Mouse (Mus musculus) frontal cortex, adult 2 months (tissue): ENCODE measurements around the gene Pabpc4l. TPM values are rescaled to one million over a fixed set of nuclear protein-coding genes. Genes with fewer than 3 reads are reported as not detected.
"Not testable (repeated sequence)": the region's sequence is repeated elsewhere in the genome, so short reads cannot be mapped to it uniquely, and the experiment has no call there.

Source experiments
- DNase-seq, 2 experiments: peaks; one replicate each; pipeline ENCODE4 v3.0.0; 2022; ENCODE audit warnings: low spot score in 1 of 2; ENCODE audit errors: extremely low spot score in 1 of 2
- polyA plus RNA-seq: library from polyadenylated mRNA; depleted of rRNA; stranded (reverse); fragments of >200 nt; gene quantifications from 2 replicates; pipeline ENCODE4 v1.2.3, GENCODE M21; 2012; rRNA removed

Pabpc4l gene
- 0.42 and 0.60 TPM in 2 replicates for polyA plus RNA-seq

DNA sequence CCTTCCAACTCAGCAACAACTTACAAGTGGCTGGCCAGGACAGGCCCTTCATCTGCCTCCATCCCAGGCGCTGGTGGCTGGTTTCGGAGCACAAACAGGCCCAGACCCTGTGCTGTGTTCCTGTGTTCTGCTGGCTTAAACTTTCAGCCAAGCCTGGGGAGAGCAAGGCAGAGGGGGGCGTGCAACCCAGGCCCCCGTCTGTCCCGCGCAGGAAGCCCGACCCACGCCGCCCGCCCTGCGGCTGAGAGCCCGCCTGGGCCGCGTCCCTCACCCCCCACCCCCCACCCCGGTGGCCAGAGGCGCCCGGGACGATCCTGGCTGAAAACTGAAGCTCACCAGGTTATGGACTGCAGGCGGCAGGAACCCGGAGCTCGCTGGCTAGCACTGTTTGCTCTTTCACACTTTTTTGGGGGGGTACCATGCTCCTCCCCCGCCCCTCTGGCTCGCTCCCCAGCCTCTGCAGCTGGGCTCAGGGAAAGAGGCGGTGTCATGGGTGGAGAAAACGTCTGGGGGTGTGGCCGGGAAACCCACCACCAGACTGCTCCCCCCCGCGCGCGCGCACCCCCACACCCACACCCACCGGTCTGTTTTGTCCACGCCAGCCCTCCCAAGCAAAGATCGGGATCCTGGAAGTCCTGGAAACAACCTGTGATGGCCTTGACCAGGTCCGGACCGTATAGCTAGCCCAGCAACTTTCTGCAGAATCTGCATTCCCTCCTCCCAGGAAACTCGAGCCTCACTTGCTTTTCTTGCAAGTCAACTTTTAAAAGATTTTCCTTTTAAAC lies at the start of gene Pabpc4l:
Gene Pabpc4l (minus strand): TSS at position 739 of the 785 bp plus-strand sequence.
- DNase-seq, result peak in 1 of 2 experiments; percentile 4

DNA sequence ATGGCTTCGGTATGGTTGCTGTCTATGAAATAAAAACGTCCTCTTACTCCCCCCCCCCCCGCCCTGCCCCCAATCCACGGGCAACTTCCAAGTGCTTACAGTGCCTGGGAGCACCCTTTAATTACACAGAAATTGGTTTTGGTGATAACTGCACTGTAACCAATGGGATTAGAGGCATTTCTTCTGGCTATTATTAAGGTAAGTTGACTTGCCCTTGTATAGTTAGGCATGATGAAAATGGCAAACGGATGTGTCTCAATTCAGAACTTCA lies 42.9 kb upstream of the Pabpc4l start:
- no peak for DNase-seq

DNA sequence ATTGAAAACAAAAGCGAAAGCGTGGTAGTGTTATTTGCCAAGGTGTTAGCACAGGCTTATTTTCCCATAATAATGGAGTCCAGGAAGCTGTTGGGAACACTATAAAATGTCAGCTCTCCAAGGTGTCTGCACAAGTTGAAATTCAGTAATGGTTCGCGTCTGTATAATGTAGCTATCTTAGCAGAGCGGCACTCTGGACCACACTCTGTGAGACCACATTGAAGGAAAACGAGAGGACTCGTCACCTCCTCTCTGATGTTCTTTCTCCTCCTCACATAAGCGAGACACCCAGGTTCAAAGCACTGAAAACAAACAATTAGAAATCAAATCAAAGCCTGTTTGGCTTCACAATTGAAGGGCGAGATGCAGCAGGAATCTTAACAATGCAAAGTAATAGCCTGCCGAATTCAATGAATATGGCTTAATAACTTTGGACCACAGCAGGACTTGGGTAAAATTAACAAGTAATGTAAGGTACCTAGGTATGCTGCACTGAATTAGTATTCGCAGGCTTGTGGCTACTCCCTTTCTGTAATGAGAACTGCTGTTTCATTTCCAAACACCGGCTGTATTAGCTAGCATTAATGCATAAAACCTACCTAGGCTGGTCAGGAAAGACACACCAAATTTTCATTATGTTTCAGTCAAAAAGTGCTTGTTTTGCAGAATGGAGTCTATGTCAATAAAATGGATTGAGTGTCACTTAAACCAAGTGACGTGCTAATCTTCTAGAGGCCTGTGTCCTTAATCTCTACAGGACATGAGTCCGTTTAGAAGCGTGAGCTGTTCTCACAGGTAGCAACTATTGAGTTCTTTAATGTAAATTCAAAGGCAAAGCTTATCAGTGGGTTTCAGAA lies 42.3 kb upstream of the Pabpc4l start:
- DNase-seq, result no peak

GRCm38 (mm10) chr3:46486091-46486490 lies 38.1 kb upstream of the Pabpc4l start:
- not testable (repeated sequence) for DNase-seq

GRCm38 (mm10) chr3:46448266-46448532 lies 180 bp upstream of the Pabpc4l start:
- peak in 1 of 2 experiments; percentile 1 for DNase-seq

GRCm38 (mm10) chr3:46431416-46431815 lies 16.6 kb downstream of the Pabpc4l start:
- no peak for DNase-seq
